Mouse (Mus musculus): Measurements from ENCODE around the gene Gm20867.
"Not testable (repeated sequence)": the region's sequence is repeated elsewhere in the genome, so short reads cannot be mapped to it uniquely, and the experiment has no call there.

The Gm20867 gene

DNA sequence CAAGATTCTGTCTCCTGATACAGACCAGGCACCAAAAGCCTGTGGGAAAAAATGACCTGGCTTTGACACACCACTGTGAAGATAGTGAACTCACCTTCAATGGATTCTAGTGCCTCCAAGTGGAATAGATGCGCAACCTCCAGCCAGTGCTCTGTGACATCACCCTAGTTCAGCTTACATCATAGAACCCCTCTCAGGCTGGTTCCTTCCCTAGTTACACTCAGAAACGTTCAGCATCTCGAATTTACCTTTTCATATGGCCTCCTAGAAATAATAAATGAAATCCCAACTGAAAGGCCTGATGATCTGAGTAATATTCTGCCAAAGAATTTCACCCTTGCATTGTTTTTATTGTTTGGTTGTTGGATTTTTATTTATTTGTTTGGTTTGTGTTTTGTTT, at the start of gene Gm20867:
Gene Gm20867 (minus strand): TSS at position 101 of the 400 bp plus-strand sequence.
- in situ Hi-C loops (cut with MboI, MseI), result not testable (repeated sequence)

All from T-helper 2 cell (primary cell).